Mouse (Mus musculus): ENCODE measurements at regions not wholly inside any gene's neighbourhood (a gene's known extent, or its start where the extent isn't known, plus 50 kb on each side); places are given as distances from the start of the nearest gene placed in this dataset.

- TF ChIP-seq EP300 (optimal IDR thresholded peaks at IDR 0.05) (no peak), CTCF (IDR thresholded peaks at IDR 0.05; ENCODE audit: low read depth) (no peak)
Measured at GRCm38 (mm10) chr15:92973651-92974229, 301.2 kb downstream of the Gxylt1 start.
